Mouse (Mus musculus) hindbrain, postnatal 0 days (tissue): Measurements from ENCODE around the gene Rsph4a. TPM values are rescaled to one million over a fixed set of nuclear protein-coding genes. Genes with fewer than 3 reads are reported as not detected.
"Not testable (repeated sequence)": the region's sequence is repeated elsewhere in the genome, so short reads cannot be mapped to it uniquely, and the experiment has no call there.

Source experiments
- ATAC-seq: fragments of 200-750 bp; cut with Nextera tagmentation; 2 replicates; pipeline ENCODE4 v1.8.0; 2017; ENCODE audit warnings: mild to moderate bottlenecking, moderate TSS enrichment, moderate library complexity
- DNase-seq: peaks from one replicate; pipeline ENCODE4 v3.0.0-alpha.2; 2015; ENCODE audit warnings: low spot score
- H3K27ac ChIP-seq: fragments of 300-500 bp; sonication (generic); 2 replicates; pipeline ENCODE4 v1.5.1; 2014; ENCODE audit warnings: mild to moderate bottlenecking
- H3K27me3 ChIP-seq: fragments of 300-500 bp; sonication (generic); 2 replicates; pipeline ENCODE4 v1.6.1; 2014; ENCODE audit warnings: low read length, mixed read lengths; ENCODE audit not compliant: insufficient read depth
- H3K36me3 ChIP-seq: fragments of 300-500 bp; sonication (generic); 2 replicates; pipeline ENCODE4 v1.6.1; 2014; ENCODE audit warnings: low read length, mixed read lengths; ENCODE audit not compliant: insufficient read depth
- H3K4me1 ChIP-seq: fragments of 300-500 bp; sonication (generic); 2 replicates; pipeline ENCODE4 v1.6.1; 2014; ENCODE audit warnings: antibody characterized with exemption, low read length, mixed read lengths; ENCODE audit not compliant: insufficient read depth
- H3K4me2 ChIP-seq: fragments of 300-500 bp; sonication (generic); 2 replicates; pipeline ENCODE4 v1.6.1; 2014; ENCODE audit warnings: low read depth, mild to moderate bottlenecking, low read length, moderate library complexity, mixed read lengths
- H3K4me3 ChIP-seq: fragments of 300-500 bp; sonication (generic); 2 replicates; pipeline ENCODE4 v1.5.1; 2014; ENCODE audit warnings: low read length
- H3K9ac ChIP-seq: fragments of 300-500 bp; sonication (generic); replicated peaks from 2 replicates; pipeline ENCODE4 v1.6.1; 2014; ENCODE audit warnings: mild to moderate bottlenecking, low read length, moderate library complexity, mixed read lengths
- H3K9me3 ChIP-seq: fragments of 300-500 bp; sonication (generic); 2 replicates; pipeline ENCODE4 v1.6.1; 2016; ENCODE audit warnings: low read length, mixed read lengths
- CTCF ChIP-seq: IDR thresholded peaks from 2 replicates; pipeline ENCODE4 v1.5.1; 2016; ENCODE audit warnings: antibody characterized with exemption, control low read depth, low read depth
- WGBS: fragments of 180-500 bp; shearing (Covaris S2); extraction: QIAGEN DNeasy Blood & Tissue Kit; methylation state at CpG from one replicate; pipeline ENCODE4 v1.1.7; 2014; 5-methylcytosine and 5-hydroxymethylcytosine counted together
- polyA plus RNA-seq: library from polyadenylated mRNA; unstranded; fragments of >200 nt; fragmentation: Nextera tagmentation; extraction: Ambion mirVana; gene quantifications from 2 replicates; pipeline ENCODE4 v1.2.1, GENCODE M21; 2015
- total RNA-seq: library from RNA; depleted of rRNA; stranded (reverse); fragments of >200 nt; gene quantifications from 2 replicates; pipeline ENCODE4 v1.2.3, GENCODE M21; 2014; rRNA removed

Gene Rsph4a
- total RNA-seq (0.97 and 2.2 TPM in 2 replicates), polyA plus RNA-seq (1.3 and 1.4 TPM in 2 replicates)

GRCm38 (mm10) chr10:33904530-33905481 is at the start of gene Rsph4a:
Gene Rsph4a, plus strand, starts transcription at chr10:33905111.
- DNase-seq (peak; percentile 90), ATAC-seq (peak; percentile 100)
- Histone ChIP-seq H3K9ac (peak within 1 kb of the TSS; percentile 38), H3K27me3 (no peaks in the 10 kb centered on the region), H3K36me3 (no peaks in the 10 kb centered on the region), H3K4me1 (no peaks in the 10 kb centered on the region), H3K4me3 (peak within 1 kb of the TSS; percentile 49), H3K9me3 (no peaks in the 10 kb centered on the region), H3K4me2 (peak within 1 kb of the TSS; percentile 82), H3K27ac (no peak within 1 kb of the TSS)
- WGBS = 7% methylated on average over 17 of the region's 17 CpGs
- TF ChIP-seq CTCF = no peak

GRCm38 (mm10) chr10:33857421-33857820 is 47.5 kb upstream of the Rsph4a start, which contains the start of gene Sult3a1:
Gene Sult3a1, plus strand, starts transcription at chr10:33857721.
- no peak for TF ChIP-seq CTCF
- H3K4me3 ChIP-seq = no peak within 1 kb of the TSS
- no peaks in the 10 kb centered on the region for H3K4me1 ChIP-seq
- H3K27ac ChIP-seq = no peak within 1 kb of the TSS
- no peaks in the 10 kb centered on the region for H3K9me3 ChIP-seq
- no peak within 1 kb of the TSS for H3K4me2 ChIP-seq
- ATAC-seq = no peak
- no peak for DNase-seq
- no peaks in the 10 kb centered on the region for H3K27me3 ChIP-seq
- H3K36me3 ChIP-seq = no peaks in the 10 kb centered on the region
- no peak within 1 kb of the TSS for H3K9ac ChIP-seq

- 79% methylated on average over 2 of the region's 2 CpGs for WGBS
- H3K4me2 ChIP-seq = no peak overlapping the region
These were observed 38.9 kb upstream of the Rsph4a start for GRCm38 (mm10) chr10:33865994-33866393.

GRCm38 (mm10) chr10:33870441-33870840 is 34.5 kb upstream of the Rsph4a start:
- Histone ChIP-seq H3K4me3 (no peak overlapping the region), H3K27me3 (no peaks in the 10 kb centered on the region), H3K36me3 (no peaks in the 10 kb centered on the region), H3K4me2 (no peak overlapping the region), H3K9ac (no peak overlapping the region), H3K27ac (no peak overlapping the region), H3K9me3 (no peaks in the 10 kb centered on the region), H3K4me1 (no peaks in the 10 kb centered on the region)
- DNase-seq (no peak), ATAC-seq (no peak)
- WGBS = 10% methylated on average over 1 of the region's 1 CpGs
- TF ChIP-seq CTCF = no peak

More at GRCm38 (mm10) chr10:33865994-33866393, 38.9 kb upstream of the Rsph4a start:
- no peaks in the 10 kb centered on the region for H3K4me1 ChIP-seq
- TF ChIP-seq CTCF = no peak
- no peaks in the 10 kb centered on the region for H3K9me3 ChIP-seq
- H3K36me3 ChIP-seq = no peaks in the 10 kb centered on the region
- no peak overlapping the region for H3K27ac ChIP-seq
- no peak for DNase-seq
- H3K9ac ChIP-seq = no peak overlapping the region
- H3K27me3 ChIP-seq = no peaks in the 10 kb centered on the region
- ATAC-seq = no peak
- no peak overlapping the region for H3K4me3 ChIP-seq

GRCm38 (mm10) chr10:33872672-33873398 is 32.1 kb upstream of the Rsph4a start:
- Histone ChIP-seq H3K4me1 (no peaks in the 10 kb centered on the region), H3K9ac (no peak overlapping the region), H3K36me3 (no peaks in the 10 kb centered on the region), H3K27me3 (no peaks in the 10 kb centered on the region), H3K4me2 (no peak overlapping the region), H3K9me3 (no peaks in the 10 kb centered on the region), H3K27ac (no peak overlapping the region), H3K4me3 (no peak overlapping the region)
- ATAC-seq = no peak
- WGBS = 85% methylated on average over 2 of the region's 2 CpGs
- no peak for TF ChIP-seq CTCF
- no peak for DNase-seq

- H3K9ac ChIP-seq, H3K4me1 ChIP-seq, H3K4me3 ChIP-seq, H3K27ac ChIP-seq, H3K9me3 ChIP-seq, H3K36me3 ChIP-seq, DNase-seq, ATAC-seq, H3K4me2 ChIP-seq, H3K27me3 ChIP-seq: not testable (repeated sequence)
- 69% methylated on average over 2 of the region's 2 CpGs for WGBS
These were observed 22.5 kb upstream of the Rsph4a start for GRCm38 (mm10) chr10:33882411-33882810.

- H3K4me3 ChIP-seq, DNase-seq, H3K27ac ChIP-seq, H3K4me1 ChIP-seq, H3K9ac ChIP-seq, ATAC-seq, H3K36me3 ChIP-seq, H3K27me3 ChIP-seq, H3K4me2 ChIP-seq, H3K9me3 ChIP-seq: not testable (repeated sequence)
- 85% methylated on average over 1 of the region's 1 CpGs for WGBS
These were observed 3.4 kb upstream of the Rsph4a start for GRCm38 (mm10) chr10:33901520-33901919.
